Mouse (Mus musculus): ENCODE data around the gene Mybph.

DNA sequence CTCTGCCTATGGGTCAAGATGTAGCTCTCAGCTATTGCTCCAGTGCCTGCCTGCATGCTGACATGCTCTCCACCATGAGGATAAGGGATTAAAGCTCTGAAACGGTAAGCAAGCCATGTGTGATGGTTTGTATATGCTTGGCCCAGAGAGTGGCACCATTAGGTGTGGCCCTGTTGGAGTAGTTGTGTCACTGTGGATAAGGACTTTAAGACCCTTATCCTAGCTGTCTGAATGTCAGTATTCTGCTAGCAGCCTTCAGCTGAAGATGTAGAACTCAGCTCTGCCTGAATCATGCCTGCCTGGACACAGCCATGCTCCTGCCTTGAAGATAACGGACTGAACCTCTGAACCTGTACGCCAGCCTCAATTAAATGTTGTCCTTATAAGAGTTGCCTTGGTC is 26.7 kb upstream of the Mybph start:
- TF ChIP-seq CTCF (IDR thresholded peaks at IDR 0.05 in 2 of 3, conservative IDR thresholded peaks at IDR 0.05 in 1 of 3; ENCODE audit: control insufficient read depth in 1 of 3, insufficient read depth in 1 of 3, low read depth in 2 of 3, low read length in 3 of 3, poor library complexity in 1 of 3, severe bottlenecking in 1 of 3) (no peak), GATA1 (IDR thresholded peaks at IDR 0.05; ENCODE audit: low read depth, low read length) (no peak), TCF12 (IDR thresholded peaks at IDR 0.05; ENCODE audit: low read depth, low read length) (no peak), JUND (IDR thresholded peaks at IDR 0.05; ENCODE audit: low read depth, low read length) (no peak), TBP (IDR thresholded peaks at IDR 0.05; ENCODE audit: low read depth, low read length) (no peak), TAL1 (IDR thresholded peaks at IDR 0.05; ENCODE audit: low read length) (no peak), POLR2AphosphoS2 (IDR thresholded peaks at IDR 0.05; ENCODE audit: low read length) (no peak), ELF1 (IDR thresholded peaks at IDR 0.05; ENCODE audit: low read depth, low read length) (no peak), MAZ (IDR thresholded peaks at IDR 0.05; ENCODE audit: low read depth, low read length) (no peak), POLR2A (IDR thresholded peaks at IDR 0.05; ENCODE audit: control insufficient read depth in 1 of 2, insufficient read depth in 1 of 2, low read depth in 1 of 2, low read length in 2 of 2, poor library complexity in 1 of 2) (no peak)
